ENCODE assay signal across 22 mouse cellular contexts in genomic region chr13:51929730-51930129, GRCm38 (mm10).
DNase-seq lines count a peak whose midpoint lies in the region; ATAC-seq lines count a peak whose summit lies in the region.
"Had no signal": no experiment of that assay in that cellular context is flagged by ENCODE, and none has a peak within 500 bp of the region (broad histone marks: within the 10 kb centered on the region; RNA-seq: fewer than 3 reads in every experiment).

No protein-coding gene starts in this region.

- intact Hi-C loops in heart, postnatal 10 days (cut with DNase I): no loop called here

- peak overlapping the region; percentile 5; the same call in 1 of the 2 replicates for H3K27ac ChIP-seq in embryonic facial prominence, embryonic 13.5 days
- H3K27ac ChIP-seq in embryonic facial prominence, embryonic 10.5 days (replicated peaks): no peak overlapping the region
- peak overlapping the region; percentile 48 for H3K27ac ChIP-seq in heart, embryonic 15.5 days
- H3K27ac ChIP-seq in limb, embryonic 13.5 days: peak overlapping the region; percentile 10; the same call in 1 of the 2 replicates
- no peak overlapping the region for H3K27ac ChIP-seq in limb, embryonic 10.5 days
- H3K27ac ChIP-seq: heart, adult 2 months; heart, embryonic 13.5 days; hindbrain, embryonic 13.5 days; left cerebral cortex, adult 2 months; liver, embryonic 14.5 days; macrophage; neural tube, embryonic 15.5 days; stomach, embryonic 15.5 days had no signal

- no peak for ATAC-seq in embryonic facial prominence, embryonic 13.5 days (ENCODE audit: insufficient number of reproducible peaks, insufficient read depth, low FRiP score, low TSS enrichment, low read depth)
- no peak for ATAC-seq in heart, embryonic 15.5 days (replicated peaks; ENCODE audit: insufficient number of reproducible peaks, insufficient read depth, low FRiP score, low read depth)
- no peak for ATAC-seq in limb, embryonic 13.5 days (ENCODE audit: low FRiP score, low read depth)
- ATAC-seq: intestine, postnatal 0 days had no signal

- no peaks in the 10 kb centered on the region for H3K36me3 ChIP-seq in embryonic facial prominence, embryonic 13.5 days
- H3K36me3 ChIP-seq in embryonic facial prominence, embryonic 10.5 days (replicated peaks): no peaks in the 10 kb centered on the region
- no peaks in the 10 kb centered on the region for H3K36me3 ChIP-seq in heart, embryonic 15.5 days
- H3K36me3 ChIP-seq in limb, embryonic 13.5 days: no peaks in the 10 kb centered on the region
- H3K36me3 ChIP-seq in limb, embryonic 10.5 days: no peaks in the 10 kb centered on the region
- H3K36me3 ChIP-seq: heart, embryonic 13.5 days; hindbrain, embryonic 13.5 days; midbrain, embryonic 13.5 days; neural tube, embryonic 15.5 days; stomach, embryonic 15.5 days had no signal

- H3K27me3 ChIP-seq in embryonic facial prominence, embryonic 13.5 days: no peaks in the 10 kb centered on the region; the same call in 1 of the 2 replicates
- peaks cover 69% of the 10 kb centered on the region for H3K27me3 ChIP-seq in embryonic facial prominence, embryonic 10.5 days (replicated peaks; ENCODE audit: low read depth, poor library complexity, severe bottlenecking)
- H3K27me3 ChIP-seq in heart, embryonic 15.5 days: peaks cover 4% of the 10 kb centered on the region; the same call in 1 of the 2 replicates
- H3K27me3 ChIP-seq in limb, embryonic 13.5 days: 0 out of 2 replicates have a peak, but pooled peaks cover 8% of the 10 kb centered on the region
- H3K27me3 ChIP-seq in limb, embryonic 10.5 days (ENCODE audit: low read depth, poor library complexity, severe bottlenecking): peaks cover 13% of the 10 kb centered on the region; the same call in 1 of the 2 replicates
- H3K27me3 ChIP-seq: stomach, embryonic 15.5 days had no signal

- no peak overlapping the region for H3K4me3 ChIP-seq in embryonic facial prominence, embryonic 13.5 days
- H3K4me3 ChIP-seq in embryonic facial prominence, embryonic 10.5 days: no peak overlapping the region
- no peak overlapping the region for H3K4me3 ChIP-seq in heart, embryonic 15.5 days
- H3K4me3 ChIP-seq in limb, embryonic 13.5 days: no peak overlapping the region
- H3K4me3 ChIP-seq in limb, embryonic 10.5 days: no peak overlapping the region
- H3K4me3 ChIP-seq: erythroblast, embryonic 14.5 days; heart, adult 2 months; heart, embryonic 13.5 days; hindbrain, embryonic 13.5 days; left cerebral cortex, adult 2 months; midbrain, embryonic 13.5 days; neural tube, embryonic 15.5 days; stomach, embryonic 15.5 days had no signal

- H3K9me3 ChIP-seq in embryonic facial prominence, embryonic 13.5 days: no peaks in the 10 kb centered on the region
- H3K9me3 ChIP-seq in embryonic facial prominence, embryonic 10.5 days: no peaks in the 10 kb centered on the region
- no peaks in the 10 kb centered on the region for H3K9me3 ChIP-seq in heart, embryonic 15.5 days (replicated peaks)
- no peaks in the 10 kb centered on the region for H3K9me3 ChIP-seq in limb, embryonic 13.5 days
- H3K9me3 ChIP-seq in limb, embryonic 10.5 days (replicated peaks): no peaks in the 10 kb centered on the region
- H3K9me3 ChIP-seq: heart, embryonic 13.5 days; hindbrain, embryonic 13.5 days; midbrain, embryonic 13.5 days; neural tube, embryonic 15.5 days; stomach, embryonic 15.5 days had no signal

- H3K4me2 ChIP-seq in embryonic facial prominence, embryonic 13.5 days: no peak overlapping the region
- H3K4me2 ChIP-seq in heart, embryonic 15.5 days: no peak overlapping the region
- no peak overlapping the region for H3K4me2 ChIP-seq in limb, embryonic 13.5 days (replicated peaks)
- H3K4me2 ChIP-seq: heart, embryonic 13.5 days; hindbrain, embryonic 13.5 days; midbrain, embryonic 13.5 days; neural tube, embryonic 15.5 days; stomach, embryonic 15.5 days had no signal

- WGBS in embryonic facial prominence, embryonic 13.5 days: 50% methylated on average over 2 of the region's 2 CpGs
- WGBS in embryonic facial prominence, embryonic 10.5 days: 65% methylated on average over 2 of the region's 2 CpGs
- WGBS in heart, embryonic 15.5 days: 58% methylated on average over 2 of the region's 2 CpGs
- 68% methylated on average over 2 of the region's 2 CpGs for whole genome bisulfite sequencing in limb, embryonic 13.5 days
- 71% methylated on average over 2 of the region's 2 CpGs for WGBS in limb, embryonic 10.5 days

- H3K4me1 ChIP-seq in embryonic facial prominence, embryonic 13.5 days: peaks cover 12% of the 10 kb centered on the region
- H3K4me1 ChIP-seq in embryonic facial prominence, embryonic 10.5 days: peaks cover 16% of the 10 kb centered on the region
- peaks cover 12% of the 10 kb centered on the region for H3K4me1 ChIP-seq in heart, embryonic 15.5 days (replicated peaks)
- peaks cover 20% of the 10 kb centered on the region for H3K4me1 ChIP-seq in limb, embryonic 13.5 days
- H3K4me1 ChIP-seq in limb, embryonic 10.5 days: peaks cover 16% of the 10 kb centered on the region
- H3K4me1 ChIP-seq: stomach, embryonic 15.5 days had no signal

- DNase-seq in embryonic facial prominence, embryonic 10.5 days (ENCODE audit: low spot score): no peak
- no peak for DNase-seq in heart, postnatal 10 days
- no peak for DNase-seq in limb, embryonic 10.5 days (ENCODE audit: low spot score)
- DNase-seq in urinary bladder, postnatal 4 days (ENCODE audit: low spot score in 2 of 2): no peak
- DNase-seq: kidney, postnatal 10 days; liver; lung, adult 2 months; right cerebral cortex, postnatal 14 days had no signal

- no peak overlapping the region for H3K9ac ChIP-seq in embryonic facial prominence, embryonic 13.5 days
- H3K9ac ChIP-seq in heart, embryonic 15.5 days: no peak overlapping the region
- no peak overlapping the region for H3K9ac ChIP-seq in limb, embryonic 13.5 days
- H3K9ac ChIP-seq: heart, embryonic 13.5 days; hindbrain, embryonic 13.5 days; liver, embryonic 14.5 days; midbrain, embryonic 13.5 days; stomach, embryonic 15.5 days had no signal

Comparison
In these comparisons a context has a peak if more than half of its experiments do, and no peak if none do; other contexts are left out.
1. H3K27ac ChIP-seq: peak in embryonic facial prominence, embryonic 13.5 days (single experiment), heart, embryonic 15.5 days (single experiment) and limb, embryonic 13.5 days (single experiment); none in embryonic facial prominence, embryonic 10.5 days (single experiment) and limb, embryonic 10.5 days (single experiment).